Mouse (Mus musculus) kidney, embryonic 15.5 days (tissue): ENCODE measurements around the gene Mcts1. TPM values are rescaled to one million over a fixed set of nuclear protein-coding genes. Genes with fewer than 3 reads are reported as not detected.

ENCODE experiments used
- ATAC-seq: fragments of 200-750 bp; cut with Nextera tagmentation; replicated peaks from 2 replicates; pipeline ENCODE4 v1.8.0; 2017; ENCODE audit warnings: moderate TSS enrichment; ENCODE audit not compliant: low FRiP score
- H3K27ac ChIP-seq: fragments of 300-500 bp; sonication (generic); 2 replicates; pipeline ENCODE4 v1.5.1; 2015; ENCODE audit warnings: mild to moderate bottlenecking, inconsistent platforms
- H3K27me3 ChIP-seq: fragments of 300-500 bp; sonication (generic); 2 replicates; pipeline ENCODE4 v1.6.1; 2015; ENCODE audit warnings: inconsistent platforms
- H3K36me3 ChIP-seq: fragments of 300-500 bp; sonication (generic); 2 replicates; pipeline ENCODE4 v1.6.1; 2015; ENCODE audit warnings: inconsistent platforms
- H3K4me1 ChIP-seq: fragments of 300-500 bp; sonication (generic); 2 replicates; pipeline ENCODE4 v1.6.1; 2015; ENCODE audit warnings: inconsistent platforms
- H3K4me2 ChIP-seq: fragments of 300-500 bp; sonication (generic); 2 replicates; pipeline ENCODE4 v1.6.1; 2015; ENCODE audit warnings: moderate library complexity, mild to moderate bottlenecking, inconsistent platforms
- H3K4me3 ChIP-seq: fragments of 300-500 bp; sonication (generic); replicated peaks from 2 replicates; pipeline ENCODE4 v1.5.1; 2015; ENCODE audit warnings: mild to moderate bottlenecking, inconsistent platforms
- H3K9ac ChIP-seq: fragments of 300-500 bp; sonication (generic); 2 replicates; pipeline ENCODE4 v1.6.1; 2015; ENCODE audit warnings: mild to moderate bottlenecking, inconsistent platforms
- H3K9me3 ChIP-seq: fragments of 300-500 bp; sonication (generic); replicated peaks from 2 replicates; pipeline ENCODE4 v1.6.1; 2016; ENCODE audit warnings: inconsistent platforms
- WGBS: fragments of 180-500 bp; shearing (Covaris S2); methylation state at CpG from one replicate; pipeline ENCODE4 v1.1.7; 2015; ENCODE audit warnings: mixed read lengths; 5-methylcytosine and 5-hydroxymethylcytosine counted together
- polyA plus RNA-seq: library from polyadenylated mRNA; unstranded; fragments of >200 nt; fragmentation: Nextera tagmentation; extraction: Ambion mirVana; gene quantifications from 2 replicates; pipeline ENCODE4 v1.2.1, GENCODE M21; 2015

The Mcts1 gene
- polyA plus RNA-seq, 1 experiment from 2014 or later = 84.3 TPM

DNA sequence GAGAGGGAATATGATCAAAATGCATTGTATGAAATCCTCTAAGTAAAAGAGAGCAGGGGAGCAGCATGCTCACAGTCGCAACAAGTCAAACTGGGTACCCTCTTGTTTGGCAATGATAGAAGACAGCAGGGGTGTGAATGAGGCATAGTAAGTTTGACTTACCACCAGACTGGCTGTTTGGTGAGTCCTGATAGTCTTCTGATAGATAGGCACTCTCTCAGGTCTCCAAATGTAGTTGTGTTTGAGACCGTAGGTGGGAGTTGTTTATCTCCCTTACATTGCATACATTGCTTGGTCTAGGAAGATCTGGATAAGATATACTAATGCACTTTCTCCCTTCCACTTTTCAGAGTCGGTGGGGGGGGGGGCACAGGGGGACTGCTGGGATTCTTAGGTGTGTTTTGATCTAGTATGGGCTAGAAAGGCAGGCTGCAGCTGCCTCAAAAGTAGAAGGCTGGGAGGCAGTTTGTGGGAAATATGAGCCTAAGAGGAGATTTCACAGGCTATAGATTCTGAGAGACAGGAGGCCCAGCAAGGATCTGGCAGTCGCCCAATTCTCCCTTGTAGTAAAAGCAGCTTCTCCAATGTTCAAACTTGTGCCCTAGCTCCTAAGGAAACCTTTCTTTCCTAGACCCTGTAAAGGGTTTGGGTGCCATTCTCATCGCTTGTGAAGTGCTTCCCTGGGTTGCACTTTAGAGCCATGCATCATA lies 7.0 kb upstream of the Mcts1 start:
- Histone ChIP-seq H3K4me2 (no peak overlapping the region), H3K9me3 (no peaks in the 10 kb centered on the region), H3K4me3 (no peak overlapping the region), H3K4me1 (0 out of 2 replicates have a peak, but pooled peaks cover 4% of the 10 kb centered on the region), H3K27ac (no peak overlapping the region), H3K27me3 (no peaks in the 10 kb centered on the region), H3K36me3 (no peaks in the 10 kb centered on the region), H3K9ac (no peak overlapping the region)
- ATAC-seq = no peak
- WGBS = 48% methylated on average over 5 of the region's 5 CpGs

DNA sequence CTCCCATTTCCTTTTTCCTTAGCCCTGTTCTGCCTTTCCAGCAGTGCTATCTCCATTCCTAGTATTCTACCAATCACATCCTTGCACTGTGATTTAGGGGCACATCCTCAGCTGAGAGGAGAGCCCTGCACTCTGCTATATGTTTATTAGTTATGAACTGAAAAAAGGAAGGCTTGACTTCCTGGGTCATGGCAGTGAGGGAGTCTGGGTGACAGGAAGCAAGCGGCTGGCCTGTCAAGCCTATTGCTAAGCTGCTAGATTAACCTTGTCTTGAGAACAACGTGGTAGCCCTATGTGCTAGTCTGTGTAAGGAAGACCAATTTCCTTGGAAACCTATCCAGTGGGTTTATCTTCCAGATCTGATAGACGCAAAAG lies 604 bp downstream of the Mcts1 start:
- ATAC-seq = peak; percentile 71
- peak overlapping the region; percentile 86 for H3K27ac ChIP-seq
- 24% methylated on average over 3 of the region's 3 CpGs for WGBS
- no peaks in the 10 kb centered on the region for H3K27me3 ChIP-seq
- no peaks in the 10 kb centered on the region for H3K4me1 ChIP-seq
- H3K4me3 ChIP-seq = peak overlapping the region; percentile 53
- no peaks in the 10 kb centered on the region; the same call in 1 of the 2 replicates for H3K36me3 ChIP-seq
- no peaks in the 10 kb centered on the region for H3K9me3 ChIP-seq
- H3K4me2 ChIP-seq = peak overlapping the region; percentile 58
- H3K9ac ChIP-seq = peak overlapping the region; percentile 41

DNA sequence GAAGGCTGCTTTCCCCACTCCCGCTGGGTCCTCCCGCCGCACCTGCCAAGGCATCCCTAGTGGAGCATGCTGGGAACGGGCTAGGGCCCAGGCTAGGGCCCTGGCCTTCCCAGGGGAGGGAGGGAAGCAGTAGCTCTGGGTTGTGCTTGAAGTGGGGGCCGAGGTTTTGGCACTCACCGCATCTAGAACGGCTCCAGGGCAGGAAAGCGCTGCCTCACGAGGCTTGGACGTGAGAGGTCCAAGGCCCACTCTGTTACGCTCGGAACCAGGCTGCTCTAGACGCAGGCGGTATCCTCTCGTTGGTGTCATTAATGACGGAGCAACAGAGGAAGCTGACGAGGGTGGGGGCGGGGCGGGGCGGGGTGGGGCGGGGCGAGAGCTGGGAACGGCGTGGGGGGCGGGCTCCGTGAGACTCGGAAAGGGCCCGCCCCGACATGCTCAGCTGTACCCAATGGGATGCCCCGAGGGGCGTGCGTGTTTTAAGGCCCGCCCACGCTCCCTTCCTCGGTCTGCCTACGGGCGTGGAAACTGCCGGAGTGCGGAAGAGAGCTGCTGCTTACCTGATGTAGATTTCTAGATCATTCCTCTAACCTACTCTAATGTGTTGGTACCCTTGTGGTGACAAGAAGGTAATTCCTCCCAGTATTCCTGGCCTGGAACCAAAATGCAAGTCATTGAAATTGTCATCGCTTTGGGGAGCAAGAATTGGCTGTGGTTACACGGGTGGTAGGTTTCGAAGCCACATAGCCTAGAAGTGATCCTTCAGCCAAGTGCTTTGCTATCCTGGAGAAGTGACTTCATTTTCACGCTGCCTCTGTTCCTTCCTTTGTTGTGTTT lies 34.6 kb downstream of the Mcts1 start, which contains the start of gene C1galt1c1:
Gene C1galt1c1 (minus strand): TSS at position 287 of the 837 bp plus-strand sequence.
- Histone ChIP-seq H3K9ac (peak within 1 kb of the TSS; percentile 55), H3K4me1 (no peaks in the 10 kb centered on the region), H3K36me3 (no peaks in the 10 kb centered on the region), H3K9me3 (no peaks in the 10 kb centered on the region), H3K4me2 (peak within 1 kb of the TSS; percentile 55), H3K27me3 (no peaks in the 10 kb centered on the region), H3K4me3 (peak within 1 kb of the TSS; percentile 59), H3K27ac (peak within 1 kb of the TSS; percentile 92)
- peak; percentile 99 for ATAC-seq
- WGBS = 30% methylated on average over 27 of the region's 43 CpGs

DNA sequence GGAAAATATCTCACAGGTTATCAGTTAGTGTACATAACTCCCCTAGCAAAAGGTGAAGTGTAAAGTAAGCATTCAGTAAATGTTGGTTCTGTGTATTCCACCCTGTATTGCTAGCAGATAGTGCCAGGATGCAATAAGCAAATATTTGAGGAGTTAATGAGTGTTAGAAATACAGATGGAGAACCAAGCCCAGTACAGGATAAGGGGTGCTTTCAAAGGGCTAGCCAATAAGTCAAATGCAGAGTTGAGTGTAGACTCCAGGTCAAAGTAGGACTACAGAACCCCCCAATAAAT lies 35.2 kb downstream of the Mcts1 start:
- Histone ChIP-seq H3K4me1 (no peaks in the 10 kb centered on the region), H3K27me3 (no peaks in the 10 kb centered on the region), H3K4me3 (peak overlapping the region; percentile 59), H3K9me3 (no peaks in the 10 kb centered on the region), H3K4me2 (peak overlapping the region; percentile 54), H3K27ac (no peak overlapping the region; the same call in 1 of the 2 replicates), H3K36me3 (no peaks in the 10 kb centered on the region), H3K9ac (no peak overlapping the region)
- ATAC-seq = no peak

DNA sequence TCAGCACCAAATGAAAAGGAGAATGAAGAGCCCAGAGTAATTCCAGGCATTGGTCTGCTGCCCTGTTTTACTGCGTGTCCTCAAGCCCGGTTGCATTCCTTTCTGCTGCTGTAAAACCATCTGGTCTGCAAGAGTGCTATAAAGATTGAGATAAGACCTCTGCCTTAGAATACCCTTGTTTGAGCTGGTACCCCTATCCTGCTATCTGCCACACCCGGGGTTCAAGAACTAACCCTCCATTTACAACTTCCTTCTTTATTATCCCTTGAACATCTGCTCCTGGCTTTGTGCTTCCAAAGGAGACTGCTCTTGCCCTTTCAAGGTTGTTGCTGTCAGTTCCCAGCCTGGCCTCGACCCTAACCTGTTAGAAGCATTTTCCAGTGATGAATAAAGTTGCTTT lies 41.1 kb downstream of the Mcts1 start:
- Histone ChIP-seq H3K27me3 (no peaks in the 10 kb centered on the region), H3K4me1 (no peaks in the 10 kb centered on the region), H3K9ac (no peak overlapping the region), H3K4me2 (no peak overlapping the region), H3K36me3 (no peaks in the 10 kb centered on the region), H3K9me3 (no peaks in the 10 kb centered on the region), H3K27ac (no peak overlapping the region), H3K4me3 (no peak overlapping the region)
- ATAC-seq = no peak
- WGBS = 33% methylated on average over 4 of the region's 4 CpGs

DNA sequence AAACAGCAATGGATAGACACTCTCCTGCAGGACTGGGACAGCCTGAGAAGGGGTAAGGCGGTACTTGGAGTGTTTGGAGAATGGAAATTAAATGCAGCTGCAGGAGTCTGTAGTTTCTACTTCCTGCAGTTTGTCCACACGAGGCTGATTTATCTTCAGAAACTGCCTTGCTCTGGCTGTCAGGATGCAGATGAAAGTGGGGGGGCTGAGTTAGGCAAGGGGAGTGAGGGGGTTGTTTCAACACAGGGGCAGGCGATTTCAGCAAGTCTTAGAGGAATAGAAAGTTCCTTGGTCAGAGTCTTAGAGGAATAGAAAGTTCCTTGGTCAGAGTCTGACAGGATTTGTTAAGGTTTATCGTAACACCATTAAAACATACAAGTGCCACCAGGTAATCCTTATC lies 41.8 kb downstream of the Mcts1 start:
- Histone ChIP-seq H3K27me3 (no peaks in the 10 kb centered on the region), H3K4me3 (no peak overlapping the region), H3K36me3 (no peaks in the 10 kb centered on the region), H3K27ac (no peak overlapping the region), H3K4me1 (no peaks in the 10 kb centered on the region), H3K9me3 (no peaks in the 10 kb centered on the region), H3K9ac (no peak overlapping the region), H3K4me2 (no peak overlapping the region)
- 57% methylated on average over 4 of the region's 4 CpGs for WGBS
- ATAC-seq = no peak

DNA sequence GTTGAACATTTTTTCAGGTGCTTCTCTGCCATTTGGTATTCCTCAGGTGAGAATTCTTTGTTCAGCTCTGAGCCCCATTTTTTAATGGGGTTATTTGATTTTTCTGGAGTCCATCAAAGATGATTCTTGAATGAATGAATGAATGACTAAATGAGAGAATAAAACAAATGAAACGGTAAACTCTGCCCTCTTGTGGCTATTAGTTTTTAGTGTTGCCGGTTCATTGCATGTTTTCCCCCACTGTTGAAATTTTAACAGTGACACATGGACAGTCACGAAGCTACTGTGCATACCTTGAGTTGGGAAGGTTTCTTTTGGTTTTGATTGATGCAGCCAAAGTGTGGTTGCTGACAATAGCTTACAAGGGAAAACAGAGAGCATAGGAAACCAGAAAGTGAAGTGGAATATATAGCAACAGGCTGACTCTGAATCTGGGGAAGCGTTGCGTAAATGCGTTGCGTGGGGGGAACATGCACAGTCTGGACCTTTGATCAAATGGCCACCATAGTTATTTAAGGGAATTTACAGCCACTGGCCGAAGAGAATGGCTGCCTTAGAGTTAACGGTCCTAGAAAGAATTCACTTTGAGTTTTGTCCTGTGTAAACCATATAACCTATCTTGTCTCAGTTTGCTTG lies 50.1 kb downstream of the Mcts1 start:
- Histone ChIP-seq H3K4me3 (peak overlapping the region; percentile 5; the same call in 1 of the 2 replicates), H3K4me2 (peak overlapping the region; percentile 43), H3K36me3 (no peaks in the 10 kb centered on the region), H3K4me1 (0 out of 2 replicates have a peak, but pooled peaks cover 4% of the 10 kb centered on the region), H3K9me3 (no peaks in the 10 kb centered on the region), H3K27me3 (no peaks in the 10 kb centered on the region), H3K27ac (no peak overlapping the region), H3K9ac (no peak overlapping the region)
- WGBS = 36% methylated on average over 9 of the region's 9 CpGs
- no peak for ATAC-seq

DNA sequence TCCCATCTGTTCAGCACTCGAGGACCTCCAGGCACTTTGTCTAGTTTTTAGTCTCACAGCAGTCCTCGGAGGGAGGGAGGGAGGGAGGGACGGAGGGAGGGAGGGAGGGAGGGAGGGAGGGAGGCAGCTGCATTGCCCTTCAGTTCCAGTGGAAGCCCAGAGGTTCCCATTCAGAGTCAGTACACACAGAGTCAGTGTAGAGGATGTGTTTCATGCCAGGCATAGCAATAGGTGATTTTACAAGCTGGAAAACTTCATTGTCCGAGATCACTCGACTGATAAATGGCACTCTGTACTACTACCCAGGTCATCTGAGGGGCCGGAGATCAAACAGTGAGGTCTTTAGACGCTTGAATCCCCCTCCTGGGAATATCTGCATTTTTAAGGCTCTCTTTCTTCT lies 50.8 kb downstream of the Mcts1 start:
- ATAC-seq = 0 out of 2 replicates have a peak, but pooled peaks have one; percentile 52
- H3K36me3 ChIP-seq = no peaks in the 10 kb centered on the region
- H3K27me3 ChIP-seq = no peaks in the 10 kb centered on the region
- no peaks in the 10 kb centered on the region for H3K9me3 ChIP-seq
- no peak overlapping the region for H3K9ac ChIP-seq
- no peak overlapping the region for H3K27ac ChIP-seq
- WGBS = 38% methylated on average over 5 of the region's 7 CpGs
- H3K4me2 ChIP-seq = peak overlapping the region; percentile 43; the same call in 1 of the 2 replicates
- H3K4me3 ChIP-seq = no peak overlapping the region
- H3K4me1 ChIP-seq = 0 out of 2 replicates have a peak, but pooled peaks cover 4% of the 10 kb centered on the region

DNA sequence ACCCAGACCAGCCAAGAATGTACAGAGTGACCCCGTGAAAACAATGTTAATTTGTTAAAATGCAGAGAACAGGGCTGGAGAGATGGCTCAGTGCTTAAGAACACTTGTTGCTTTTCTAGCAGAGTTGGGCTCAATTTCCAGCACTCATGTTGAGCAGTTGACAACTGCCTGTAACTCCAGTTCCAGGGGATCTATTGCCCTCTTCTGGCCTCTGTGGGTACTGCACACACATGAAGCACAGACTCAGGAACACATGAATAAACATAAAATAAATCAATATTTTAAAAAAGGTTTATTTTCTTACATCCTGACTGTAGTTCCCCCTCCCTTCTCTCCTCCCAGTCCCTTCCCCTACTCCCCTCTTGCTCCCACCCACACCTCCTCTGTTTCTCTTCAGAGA lies 52.8 kb downstream of the Mcts1 start:
- 0 out of 2 replicates have a peak, but pooled peaks cover 4% of the 10 kb centered on the region for H3K4me1 ChIP-seq
- H3K9me3 ChIP-seq = no peaks in the 10 kb centered on the region
- no peak overlapping the region for H3K4me2 ChIP-seq
- H3K27ac ChIP-seq = no peak overlapping the region
- WGBS = 73% methylated on average over 1 of the region's 1 CpGs
- no peaks in the 10 kb centered on the region for H3K36me3 ChIP-seq
- ATAC-seq = no peak
- no peak overlapping the region for H3K9ac ChIP-seq
- H3K27me3 ChIP-seq = no peaks in the 10 kb centered on the region
- H3K4me3 ChIP-seq = no peak overlapping the region

DNA sequence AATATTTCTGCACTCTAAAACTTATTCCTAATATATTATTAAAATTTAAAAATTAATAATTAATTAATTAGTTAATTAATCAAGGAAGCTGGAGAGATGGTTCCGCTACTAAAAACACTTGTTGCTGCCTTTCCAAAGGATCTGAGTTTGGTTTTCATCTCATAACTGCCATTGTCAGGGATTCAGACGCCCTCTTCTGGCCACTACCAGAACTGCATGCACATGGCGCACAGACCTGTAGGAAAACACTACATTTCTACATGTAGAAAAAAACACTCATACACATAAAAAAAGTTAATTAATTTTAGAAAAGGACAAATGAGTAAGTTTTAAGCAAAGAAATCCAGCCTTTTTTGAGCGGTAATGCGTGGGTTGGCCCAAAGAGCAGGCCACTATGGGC lies 54.3 kb downstream of the Mcts1 start:
- Histone ChIP-seq H3K27me3 (no peaks in the 10 kb centered on the region), H3K9me3 (no peaks in the 10 kb centered on the region), H3K36me3 (no peaks in the 10 kb centered on the region), H3K4me3 (no peak overlapping the region), H3K27ac (no peak overlapping the region), H3K4me2 (no peak overlapping the region), H3K9ac (no peak overlapping the region), H3K4me1 (0 out of 2 replicates have a peak, but pooled peaks cover 4% of the 10 kb centered on the region)
- ATAC-seq = no peak
- 82% methylated on average over 5 of the region's 5 CpGs for WGBS

DNA sequence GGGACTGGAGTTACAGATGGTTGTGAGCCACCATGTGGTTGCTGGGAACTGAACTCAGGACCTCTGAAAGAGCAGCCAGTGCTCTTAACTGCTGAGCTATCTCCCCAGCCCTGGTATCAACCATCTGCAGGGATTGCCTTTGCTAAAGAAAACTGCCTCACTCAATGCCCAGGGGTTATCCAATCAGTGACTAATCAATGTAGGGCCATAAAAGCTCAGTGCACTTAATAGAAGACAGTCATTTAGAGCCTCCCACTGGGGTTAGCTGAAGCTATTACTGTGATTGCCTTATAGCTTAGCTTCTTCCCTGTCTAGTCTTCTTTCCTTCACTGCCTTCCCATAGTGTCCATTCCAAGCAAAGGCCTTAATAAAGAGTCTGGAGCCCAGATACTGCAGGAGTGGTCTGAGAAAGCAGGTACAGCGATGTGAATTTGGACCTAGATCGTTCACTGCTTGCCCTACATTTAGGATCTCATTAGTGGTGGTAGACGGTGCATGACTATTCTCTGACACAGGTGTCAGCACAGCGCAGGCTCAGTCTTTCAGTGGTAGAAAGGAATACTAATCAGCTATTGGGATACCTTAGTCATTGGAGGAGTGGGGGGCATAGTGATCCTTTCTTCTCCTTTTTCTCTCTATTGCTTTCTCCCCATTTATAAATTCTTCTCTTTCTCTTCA lies 56.0 kb downstream of the Mcts1 start:
- Histone ChIP-seq H3K27ac (no peak overlapping the region), H3K27me3 (no peaks in the 10 kb centered on the region), H3K4me1 (no peaks in the 10 kb centered on the region), H3K9ac (no peak overlapping the region), H3K36me3 (no peaks in the 10 kb centered on the region), H3K4me2 (no peak overlapping the region), H3K9me3 (no peaks in the 10 kb centered on the region), H3K4me3 (no peak overlapping the region)
- ATAC-seq = no peak
- 60% methylated on average over 4 of the region's 4 CpGs for WGBS
